Mouse (Mus musculus): ENCODE results near the gene Gm49358.

Gene Gm49358

DNA sequence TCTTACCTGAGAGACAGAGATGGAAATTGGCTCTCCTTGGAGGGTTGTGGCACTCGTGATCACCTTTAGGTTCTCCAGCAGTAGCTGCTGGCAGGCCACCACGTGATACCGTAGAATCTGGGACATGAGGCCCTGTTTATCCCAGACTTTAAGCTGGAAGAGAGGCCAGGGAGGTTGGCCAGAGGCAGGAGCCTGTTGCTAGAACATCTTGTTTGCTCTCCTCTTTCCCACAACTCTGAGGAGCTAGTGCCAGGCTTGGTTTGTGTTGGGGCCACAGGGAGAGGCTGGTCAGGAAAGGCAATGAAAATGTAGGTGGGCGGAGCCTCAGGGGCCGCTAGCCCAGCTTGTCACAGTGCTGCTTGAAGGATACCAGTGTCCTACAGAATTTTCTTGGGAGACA, 108.8 kb downstream of the Gm49358 start:
- DNase-seq (ENCODE audit: extremely low spot score), result no peak

DNA sequence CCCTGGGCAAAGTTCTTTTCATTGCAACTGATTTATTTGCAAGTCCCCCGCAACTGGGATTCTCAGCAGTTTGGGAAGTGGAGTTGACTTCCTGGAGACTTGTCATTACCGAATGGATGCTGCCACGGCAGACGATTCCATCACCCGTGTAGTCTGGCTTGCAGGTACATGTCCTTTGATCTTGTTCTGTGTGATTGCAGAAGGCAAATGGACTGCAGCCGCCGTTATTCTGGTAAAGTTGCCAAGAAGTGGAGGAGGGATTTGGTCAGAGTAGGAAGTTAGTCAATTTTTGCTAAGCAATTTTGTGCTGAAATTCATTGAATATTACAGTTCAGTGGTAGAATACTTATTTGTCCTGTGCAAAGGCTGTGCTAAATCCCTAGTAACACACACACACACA, 114.9 kb downstream of the Gm49358 start:
- no peak for DNase-seq (ENCODE audit: extremely low spot score)

DNA sequence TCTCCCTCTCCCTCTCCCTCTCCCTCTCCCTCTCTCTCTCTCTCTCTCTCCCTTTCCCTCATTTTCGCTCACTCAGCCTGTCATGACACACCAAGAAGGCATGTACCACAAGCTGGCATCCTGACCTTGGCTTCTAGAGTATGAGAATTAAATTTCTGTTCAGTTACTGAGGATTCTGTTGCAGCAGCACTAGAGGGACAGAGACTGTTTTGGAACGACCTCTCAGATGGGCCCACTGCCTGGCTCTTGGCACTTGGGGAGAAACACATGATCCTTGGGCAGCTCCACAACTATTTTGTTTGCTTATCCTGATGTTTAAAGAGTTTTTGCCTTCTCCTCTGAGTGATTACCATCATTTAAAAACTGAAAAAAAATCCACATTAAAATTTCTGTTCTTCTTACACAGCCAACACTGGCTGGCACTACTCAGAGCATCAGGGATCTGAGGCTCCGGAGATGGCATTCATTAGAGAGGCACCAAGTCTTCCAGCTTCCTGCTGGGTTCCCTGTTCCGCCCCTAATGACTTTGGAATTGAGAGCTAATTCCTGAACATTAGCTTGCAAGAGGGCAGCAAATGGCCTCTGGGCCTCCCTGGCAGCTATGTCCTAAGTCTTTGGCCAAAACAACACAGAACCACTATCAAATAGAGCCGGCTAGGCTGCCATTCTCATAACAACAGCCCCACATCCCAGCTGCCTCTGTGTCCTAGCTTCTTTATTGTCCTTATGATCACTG, 116.5 kb downstream of the Gm49358 start:
- no peak for DNase-seq (ENCODE audit: extremely low spot score)

- no peak for DNase-seq (ENCODE audit: extremely low spot score)
Observed at GRCm38 (mm10) chr10:86881448-86881847, 117.7 kb downstream of the Gm49358 start.

Measured in embryo, embryonic 9.5 days (tissue).